Mouse (Mus musculus) NIH3T3 (cell line): ENCODE data around the gene Adgra1.

ENCODE experiments used
- DNase-seq: peaks from one replicate; pipeline ENCODE4 v3.0.0-alpha.2; 2012; ENCODE audit warnings: low read depth

The Adgra1 gene

DNA sequence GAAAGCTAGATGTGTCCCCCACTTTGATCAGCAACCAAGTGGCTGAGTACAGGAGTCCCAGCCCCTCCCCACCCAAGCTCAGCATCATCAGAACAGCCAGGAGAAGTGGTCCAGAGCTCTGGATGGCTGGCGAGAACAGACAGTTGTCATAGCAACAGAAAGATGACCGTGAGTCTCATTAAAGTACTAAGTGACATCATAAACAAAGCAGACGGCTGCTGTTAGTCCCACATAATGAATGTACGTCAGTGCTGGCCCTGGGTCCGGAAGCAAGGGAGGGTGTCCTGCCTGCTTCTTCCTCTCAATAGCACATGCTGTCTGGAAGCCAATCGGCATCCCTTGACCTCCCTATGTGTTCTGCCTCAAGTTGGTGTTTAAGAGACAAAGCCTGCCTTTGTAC lies 16.2 kb downstream of the Adgra1 start:
- DNase-seq = no peak

DNA sequence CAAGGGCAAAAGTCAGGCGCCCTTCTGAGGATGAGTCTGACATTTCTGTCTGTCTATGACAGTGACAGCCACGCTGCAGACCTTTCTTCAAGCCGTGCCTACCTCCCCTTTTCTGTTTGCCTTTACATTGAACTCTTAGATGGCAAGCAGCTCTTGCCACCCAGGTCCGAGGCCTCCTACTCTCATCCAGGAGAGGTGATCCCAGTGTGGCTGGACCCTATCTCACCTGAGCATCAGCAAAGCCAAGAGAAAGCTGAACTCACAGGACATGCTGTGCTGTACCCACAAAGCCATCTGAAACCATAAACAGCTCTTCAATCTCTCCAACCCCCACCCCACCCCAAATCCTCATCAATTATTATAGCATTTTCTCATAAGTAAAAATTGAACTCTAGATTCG lies 16.7 kb downstream of the Adgra1 start:
- DNase-seq = no peak

DNA sequence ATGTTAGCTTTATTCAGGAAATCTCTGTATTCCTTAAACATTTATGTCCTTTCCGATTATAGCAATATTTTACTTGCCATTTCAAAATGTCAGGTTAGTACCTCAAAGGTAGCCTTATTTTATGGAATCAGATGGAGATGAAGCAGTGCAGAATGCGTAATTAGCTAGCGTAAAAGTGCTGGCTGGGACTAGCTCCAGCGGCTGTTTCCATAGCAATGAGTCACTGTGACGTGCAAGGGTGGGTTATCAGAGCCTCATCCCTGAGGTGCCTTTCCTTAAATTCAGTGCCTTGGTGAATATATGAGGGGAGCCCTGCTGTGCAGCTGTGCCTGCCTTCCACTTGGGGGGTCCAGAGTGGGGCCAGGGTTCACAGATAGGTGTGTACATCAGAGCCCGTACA lies 17.1 kb downstream of the Adgra1 start:
- DNase-seq = no peak

DNA sequence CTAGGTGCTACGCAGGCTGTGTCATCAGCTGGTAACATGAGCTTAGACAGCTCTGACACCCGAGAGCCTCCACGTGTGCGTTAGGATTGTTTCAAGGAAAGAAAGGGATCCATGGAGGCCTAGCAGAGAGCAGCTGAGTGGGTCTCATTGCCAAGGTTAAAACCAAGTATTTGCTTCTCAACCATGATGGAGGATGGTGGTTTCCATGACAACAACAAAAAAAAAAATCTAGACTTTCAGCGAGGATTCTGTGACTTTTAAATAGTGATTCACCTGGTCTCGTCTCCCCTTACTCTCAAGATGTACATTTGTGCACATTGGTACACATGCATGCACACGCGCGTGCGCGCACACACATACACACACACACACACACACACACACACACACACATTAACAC lies 21.3 kb downstream of the Adgra1 start:
- DNase-seq = no peak

DNA sequence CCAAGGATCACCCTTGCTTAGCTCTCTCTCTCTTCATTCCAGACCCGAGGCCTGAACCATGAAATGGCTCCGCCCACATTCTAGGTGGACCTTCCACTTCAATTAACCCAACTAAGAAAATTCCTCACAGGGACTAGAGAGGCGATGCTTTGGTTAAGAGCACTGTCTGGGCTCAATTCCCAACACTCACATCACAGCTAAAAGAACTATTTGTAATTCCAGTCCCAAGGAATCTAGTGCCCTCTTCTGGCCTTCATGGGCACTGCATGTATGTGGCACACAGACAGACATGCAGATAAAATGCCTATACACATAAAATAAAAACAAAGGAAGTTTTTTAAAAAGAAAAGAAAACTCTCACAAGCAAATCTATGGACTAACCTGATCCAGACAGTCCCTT lies 27.4 kb downstream of the Adgra1 start:
- DNase-seq = peak; percentile 72

DNA sequence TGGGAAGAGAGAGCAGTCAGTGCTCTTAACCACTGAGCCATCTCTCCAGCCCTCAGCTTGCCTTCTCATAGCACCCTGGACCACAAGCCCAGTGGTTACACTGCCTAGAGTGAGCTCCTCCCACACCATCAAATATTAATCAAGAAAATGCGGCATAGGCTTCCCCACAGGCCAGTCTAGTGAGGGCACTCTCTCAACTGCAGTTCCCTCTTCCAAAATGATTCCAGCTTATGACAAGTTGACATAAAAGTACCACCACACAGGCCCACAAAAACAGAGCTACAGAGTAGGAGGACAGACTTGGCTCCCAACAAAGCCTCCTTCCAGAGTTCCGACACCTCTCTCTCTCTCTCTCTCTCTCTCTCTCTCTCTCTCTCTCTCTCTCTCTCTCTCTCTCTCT lies 29.1 kb downstream of the Adgra1 start:
- DNase-seq = no peak

DNA sequence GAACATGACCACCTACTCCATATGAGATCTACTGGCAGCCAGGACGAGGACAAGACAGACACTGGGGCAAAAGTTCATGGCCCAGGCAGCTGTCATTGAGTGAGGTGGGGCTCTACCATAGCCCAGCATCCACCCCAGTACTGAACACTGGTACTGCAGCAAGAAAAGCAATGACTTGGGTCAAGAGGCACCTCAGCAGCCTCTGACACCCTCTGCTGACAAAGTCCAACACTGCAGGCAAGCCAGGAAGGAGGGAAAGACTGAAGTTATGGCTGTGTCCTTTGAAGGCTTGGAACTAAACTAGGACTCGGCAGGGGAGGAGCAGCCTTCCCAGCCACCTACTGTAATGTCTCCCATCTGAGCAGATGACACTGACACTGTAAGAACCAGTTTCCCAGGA lies 30.3 kb downstream of the Adgra1 start:
- DNase-seq = no peak

DNA sequence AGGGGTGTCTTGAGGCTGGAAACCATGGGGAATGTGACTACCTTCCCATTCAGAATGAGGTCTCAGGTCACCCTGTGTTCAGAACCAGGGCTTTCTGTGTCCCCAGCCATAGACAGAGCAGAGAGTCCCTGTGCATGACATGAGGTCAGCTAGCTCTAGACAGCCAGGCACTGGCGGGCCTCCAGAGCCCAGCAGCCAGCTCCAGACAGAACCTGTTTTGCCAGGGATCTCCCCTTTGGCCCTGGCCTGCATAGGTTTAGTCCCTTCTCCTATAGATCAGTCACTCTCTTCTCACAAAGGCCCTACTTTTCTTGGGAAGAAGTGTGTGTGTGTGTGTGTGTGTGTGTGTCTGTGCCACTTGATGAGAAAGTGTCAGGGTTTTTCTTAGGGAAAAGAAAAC lies 30.9 kb downstream of the Adgra1 start:
- DNase-seq = no peak

DNA sequence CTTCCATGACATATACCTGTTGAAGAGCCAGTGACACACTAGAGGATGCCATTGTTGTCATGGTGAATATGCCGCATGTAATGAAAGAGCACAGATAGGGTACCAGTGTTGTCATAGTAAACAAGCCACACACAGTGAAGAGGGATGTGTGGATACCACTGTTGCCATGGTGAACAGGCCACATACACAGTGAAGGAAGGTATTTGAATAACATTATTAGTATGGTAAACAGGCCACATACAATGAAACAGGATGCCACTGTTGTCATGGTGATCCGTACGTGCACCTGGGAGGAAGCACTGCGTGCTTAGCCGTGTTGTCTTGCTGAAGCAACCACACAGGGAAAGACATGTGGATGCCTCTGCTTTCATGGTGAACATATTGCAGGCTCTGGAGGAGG lies 37.0 kb downstream of the Adgra1 start:
- no peak for DNase-seq

DNA sequence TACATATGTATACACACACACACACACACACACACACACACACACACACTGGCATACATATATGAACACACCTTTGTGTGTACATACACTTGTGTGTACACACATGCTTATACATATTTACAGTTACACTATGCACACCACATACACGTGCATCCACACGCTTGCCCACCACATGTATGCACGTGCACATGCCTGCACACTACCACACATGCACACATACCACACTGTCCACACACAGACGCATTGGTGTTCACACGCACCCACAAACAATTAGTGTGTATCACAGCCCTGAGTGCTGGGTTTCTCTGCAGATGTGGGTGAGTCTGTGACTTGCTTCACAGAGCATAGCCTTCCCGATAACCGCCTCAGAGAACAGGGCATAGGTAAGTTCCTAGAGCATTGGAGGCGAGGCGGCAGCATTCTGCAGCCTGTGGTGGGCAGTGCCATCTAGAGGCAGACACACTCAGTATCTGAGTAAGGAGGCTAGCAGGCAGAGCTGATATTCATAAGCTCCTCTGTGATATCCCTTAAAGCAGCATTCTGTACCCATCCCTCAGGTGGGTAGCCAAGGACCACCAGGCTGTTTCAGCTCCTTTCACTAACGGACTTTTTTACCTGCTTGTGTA lies 43.3 kb downstream of the Adgra1 start:
- peak; percentile 42 for DNase-seq

DNA sequence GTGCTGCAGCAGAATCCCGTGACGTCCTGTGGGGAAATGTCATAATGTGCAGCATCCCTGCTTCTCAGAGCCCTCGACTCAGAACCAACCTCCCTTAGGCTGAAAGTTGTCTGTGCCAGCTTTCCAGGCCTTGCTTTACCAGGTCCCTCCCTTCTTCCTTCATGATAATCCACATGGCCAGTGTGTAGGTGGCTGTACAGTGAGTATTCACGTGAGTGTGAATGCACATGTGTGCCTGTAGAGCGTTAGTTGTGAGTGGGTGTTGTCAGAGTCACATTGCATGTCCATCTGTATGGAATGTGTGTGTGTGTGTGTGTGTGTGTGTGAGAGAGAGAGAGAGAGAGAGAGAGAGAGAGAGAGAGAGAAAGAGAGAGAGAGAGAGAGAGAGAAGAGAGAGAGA lies 44.1 kb downstream of the Adgra1 start:
- DNase-seq = no peak

DNA sequence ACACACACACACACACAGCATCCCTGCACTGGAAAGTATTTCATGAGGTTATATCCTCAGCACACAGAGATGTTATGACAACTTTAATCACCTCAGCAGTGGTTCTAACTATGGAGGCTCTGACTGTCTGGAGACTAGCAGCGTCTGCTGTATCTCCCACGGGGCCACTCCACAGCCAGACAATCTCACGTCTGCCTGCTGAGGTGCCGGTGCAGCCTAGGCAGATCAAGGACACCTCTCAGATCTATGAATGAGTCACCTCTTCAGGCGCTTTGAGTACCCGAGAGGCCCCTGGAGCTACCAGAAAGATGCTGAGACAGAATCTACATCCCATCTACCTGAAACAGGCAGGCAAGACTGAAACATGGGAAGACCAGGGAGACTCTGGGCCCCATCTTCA lies 44.6 kb downstream of the Adgra1 start:
- no peak for DNase-seq

DNA sequence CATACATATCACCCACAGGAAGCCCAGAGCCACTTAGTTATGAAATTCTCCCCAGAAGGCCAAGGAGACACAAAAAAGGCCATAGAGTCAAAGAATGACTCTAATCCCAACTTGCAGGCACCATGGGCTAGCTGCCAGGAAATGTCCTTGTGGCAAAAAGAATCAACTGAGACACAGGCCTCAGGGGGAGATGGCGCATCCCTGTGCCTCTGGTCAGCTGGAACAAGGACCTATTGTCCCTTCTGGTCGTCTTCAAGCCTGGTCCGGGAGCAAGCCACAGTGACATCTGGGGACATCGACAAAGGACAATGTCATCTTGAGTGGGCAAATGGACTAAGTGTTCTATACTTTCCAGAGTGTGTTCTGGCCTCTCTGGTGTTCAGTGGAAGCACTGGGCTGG lies 49.6 kb downstream of the Adgra1 start:
- no peak for DNase-seq

DNA sequence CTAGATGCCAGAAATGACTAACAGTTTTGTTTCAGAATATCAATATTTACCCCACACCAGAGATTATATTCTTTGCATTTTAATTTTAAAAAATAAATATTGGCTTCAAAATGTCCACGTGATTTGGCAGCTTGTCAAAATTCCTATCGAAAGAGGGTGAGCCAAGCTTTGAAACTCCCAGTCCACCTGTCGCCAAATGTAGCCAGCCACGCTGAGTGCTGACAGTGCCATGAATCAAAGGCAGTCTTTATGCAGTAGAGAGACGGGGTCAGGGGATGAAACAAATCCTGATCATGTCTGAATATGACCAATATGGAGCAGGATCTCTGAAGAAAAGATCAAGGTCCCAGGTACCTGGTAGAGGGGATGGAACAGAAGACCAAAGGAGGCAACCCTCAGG lies 57.8 kb downstream of the Adgra1 start:
- no peak for DNase-seq

DNA sequence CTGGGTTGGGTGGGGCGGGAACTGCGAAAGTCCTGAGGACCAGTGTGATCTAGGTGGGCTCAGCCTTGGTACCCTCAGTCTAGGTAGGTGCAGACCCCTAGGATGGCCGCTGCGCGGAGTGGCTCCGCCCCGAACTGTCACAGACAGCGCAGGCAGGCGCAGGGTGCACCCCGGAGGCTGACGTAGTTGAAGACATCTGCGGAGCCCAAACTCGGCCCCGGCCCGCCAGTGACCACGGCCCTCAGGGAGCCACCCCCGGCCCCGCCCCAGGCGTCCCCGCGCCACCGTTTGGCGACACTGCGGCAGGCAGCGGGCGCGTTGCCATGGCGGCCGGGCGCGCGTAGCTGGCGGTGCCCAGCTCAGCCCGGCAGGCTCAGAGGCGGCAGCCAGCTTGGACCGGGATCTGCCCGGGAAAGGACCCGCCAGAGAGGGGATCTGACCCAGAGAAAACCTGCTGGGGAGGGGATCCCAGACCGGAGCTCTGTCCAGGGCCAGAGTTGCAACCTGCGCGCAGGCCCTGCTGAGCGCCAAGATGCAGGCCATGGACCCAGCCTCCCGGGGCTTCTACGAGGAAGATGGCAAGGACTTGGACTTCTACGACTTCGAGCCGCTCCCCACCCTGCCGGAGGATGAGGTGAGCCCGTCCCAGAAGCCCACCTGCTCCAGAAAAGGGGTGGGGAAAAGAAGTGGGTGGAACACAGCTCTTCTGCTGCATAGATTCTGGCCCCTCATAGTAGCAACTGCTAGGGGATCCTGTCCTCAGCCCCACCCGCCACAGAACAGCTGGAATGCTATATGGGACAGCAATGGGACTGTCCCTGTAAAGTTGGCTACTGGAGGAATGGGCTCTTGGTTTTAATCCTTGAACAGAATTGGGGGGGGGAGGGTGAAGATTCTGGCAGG lies 60.9 kb downstream of the Adgra1 start, which contains the start of gene Kndc1:
Kndc1 (plus strand) TSS at position 42 of the 903 bp plus-strand sequence.
- no peak for DNase-seq

DNA sequence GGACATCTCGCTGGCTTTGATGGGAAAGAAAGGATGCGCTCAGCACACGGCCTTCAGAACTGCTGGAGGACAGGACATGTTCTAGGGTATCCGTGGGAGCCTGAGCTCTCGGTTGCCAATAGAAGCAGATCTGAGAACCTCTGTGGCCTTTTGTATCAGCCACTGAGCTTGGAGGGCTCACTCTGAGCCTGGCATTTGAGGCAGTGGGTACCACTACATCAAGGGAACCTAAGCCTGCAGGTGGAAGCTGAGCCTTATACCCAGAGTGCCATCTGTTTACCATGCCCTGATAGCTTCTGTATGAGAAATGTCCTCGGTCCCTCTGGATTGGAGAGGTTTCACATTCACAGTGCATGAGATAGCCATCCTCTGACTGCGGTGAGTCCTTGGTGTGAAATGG lies 62.3 kb downstream of the Adgra1 start:
- no peak for DNase-seq

DNA sequence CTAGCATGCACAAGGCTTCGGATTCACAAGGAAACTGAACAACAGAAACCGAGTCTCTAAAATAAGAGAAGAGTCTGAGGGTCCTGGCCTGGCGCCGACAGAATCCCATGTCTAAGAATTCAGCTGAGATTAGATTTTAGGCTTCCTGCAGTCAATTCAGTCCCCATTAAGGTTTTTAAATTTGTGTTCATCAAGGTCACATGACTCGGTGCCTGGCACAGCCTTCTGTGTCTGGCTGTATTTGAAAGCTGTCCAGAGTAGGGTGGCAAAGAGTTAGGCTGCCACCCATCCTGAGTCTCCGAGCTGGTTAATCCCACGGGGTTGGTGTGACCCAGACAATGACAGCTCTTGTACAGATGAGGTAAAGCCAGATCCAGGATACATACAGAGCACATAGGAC lies 62.8 kb downstream of the Adgra1 start:
- DNase-seq = no peak

DNA sequence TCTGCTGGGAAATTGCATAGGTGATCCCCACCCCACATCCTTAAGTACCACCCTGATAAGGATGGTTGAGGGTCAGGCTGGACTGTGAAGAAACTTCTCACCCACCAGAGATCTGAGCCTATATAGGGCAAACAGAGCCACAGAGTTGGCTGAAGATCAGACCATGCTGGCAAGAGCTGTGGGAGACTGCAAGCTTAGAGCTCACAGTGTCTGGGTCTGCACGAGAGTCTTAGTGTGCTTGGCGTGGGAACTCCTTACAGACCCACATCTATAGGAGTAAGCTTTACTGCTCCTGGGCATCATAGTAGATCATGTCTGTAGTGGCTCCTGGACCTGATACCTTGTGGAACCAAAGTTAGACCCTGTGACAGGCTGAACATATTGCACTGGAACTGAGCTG lies 64.6 kb downstream of the Adgra1 start:
- DNase-seq = no peak

DNA sequence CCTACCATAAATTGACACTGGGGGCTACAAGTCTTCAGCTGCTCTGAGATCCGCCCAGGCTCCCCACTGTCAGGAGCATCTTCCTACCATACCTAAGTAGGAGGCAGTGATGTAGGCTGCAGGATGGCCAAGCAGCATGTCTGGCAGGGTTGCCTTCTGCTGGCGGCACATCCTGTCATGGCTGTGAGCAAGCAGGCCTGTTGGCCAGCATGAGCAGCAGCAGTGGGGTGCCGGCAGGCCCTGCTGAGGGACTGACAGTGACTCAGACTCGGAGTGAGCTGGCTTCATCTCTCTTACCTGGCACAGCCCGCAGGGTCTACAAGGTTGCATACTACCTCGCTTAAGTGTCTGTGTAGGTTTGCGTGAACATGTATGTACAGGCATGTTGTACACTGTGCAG lies 65.5 kb downstream of the Adgra1 start:
- no peak for DNase-seq

DNA sequence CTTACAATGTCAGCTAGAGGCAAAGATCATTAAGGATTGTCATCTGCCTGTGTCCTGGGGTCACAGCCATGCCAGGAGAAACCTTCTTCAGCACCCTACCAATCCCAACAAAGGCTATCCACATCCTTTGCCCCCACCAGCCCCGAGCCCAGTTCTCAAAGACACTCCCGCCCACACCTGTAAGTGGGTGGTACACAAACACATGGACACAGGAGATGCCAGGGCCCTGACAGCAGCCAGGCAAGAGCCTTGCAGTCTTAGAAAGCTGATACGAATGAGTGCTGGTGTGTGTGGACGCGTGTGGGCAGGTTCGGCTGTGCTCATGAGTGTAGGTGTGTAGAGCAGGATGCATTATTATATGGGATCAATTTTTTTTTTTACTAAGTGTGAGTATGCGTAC lies 66.5 kb downstream of the Adgra1 start:
- DNase-seq = no peak

DNA sequence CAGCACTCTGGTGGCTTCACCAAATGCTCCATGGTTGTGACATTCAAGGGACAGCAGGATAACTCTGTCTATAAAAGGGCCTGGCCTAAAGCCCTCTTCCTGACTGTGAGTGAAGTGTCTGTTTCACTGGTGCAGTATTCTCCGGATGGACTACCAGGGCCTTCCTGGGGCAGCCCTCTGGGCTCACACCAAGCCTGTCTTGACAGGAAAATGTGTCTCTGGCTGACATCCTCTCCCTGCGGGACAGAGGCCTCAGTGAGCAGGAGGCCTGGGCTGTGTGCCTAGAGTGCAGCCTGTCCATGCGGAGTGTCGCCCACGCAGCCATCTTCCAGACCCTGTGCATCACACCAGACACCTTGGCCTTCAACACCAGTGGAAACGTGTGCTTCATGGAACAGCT lies 66.9 kb downstream of the Adgra1 start:
- DNase-seq = no peak

DNA sequence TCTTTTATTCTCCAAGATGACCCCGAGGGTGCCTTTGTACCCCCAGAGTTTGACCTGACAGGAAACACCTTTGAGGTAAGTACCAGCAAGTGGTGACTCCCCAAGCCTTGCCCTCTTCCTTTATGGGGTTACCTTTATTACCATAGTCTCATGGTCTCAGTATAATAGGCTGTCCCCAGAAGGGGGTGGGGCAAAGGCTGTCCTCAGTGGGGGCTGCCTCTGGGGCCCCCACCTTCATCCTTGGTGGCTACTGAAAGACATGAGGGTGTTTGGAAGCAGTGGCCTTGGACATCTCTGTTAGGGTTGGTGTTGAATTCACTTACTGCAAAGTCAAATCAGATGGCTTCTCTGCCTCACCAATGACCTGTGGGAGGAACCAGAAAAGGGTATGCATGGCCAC lies 68.0 kb downstream of the Adgra1 start:
- DNase-seq = no peak

DNA sequence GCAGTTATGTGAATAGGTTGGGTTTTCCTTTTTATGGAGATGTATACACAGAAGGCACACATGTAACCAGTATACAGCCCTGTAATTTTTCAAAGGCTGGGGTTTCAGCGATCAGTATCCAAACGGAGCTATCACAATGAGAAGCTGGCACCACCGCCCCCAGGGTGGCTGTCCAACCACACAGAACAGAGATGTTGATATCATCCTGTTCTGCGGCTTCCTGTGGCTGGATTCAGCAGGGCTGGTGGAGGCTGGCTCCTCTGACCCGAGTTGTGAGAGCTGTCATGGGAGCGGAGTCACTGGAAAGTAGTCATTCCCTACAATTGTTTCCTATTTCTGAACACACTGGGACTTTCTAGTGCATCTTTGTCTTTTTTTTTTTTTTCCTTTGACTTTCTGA lies 71.3 kb downstream of the Adgra1 start:
- DNase-seq = no peak

DNA sequence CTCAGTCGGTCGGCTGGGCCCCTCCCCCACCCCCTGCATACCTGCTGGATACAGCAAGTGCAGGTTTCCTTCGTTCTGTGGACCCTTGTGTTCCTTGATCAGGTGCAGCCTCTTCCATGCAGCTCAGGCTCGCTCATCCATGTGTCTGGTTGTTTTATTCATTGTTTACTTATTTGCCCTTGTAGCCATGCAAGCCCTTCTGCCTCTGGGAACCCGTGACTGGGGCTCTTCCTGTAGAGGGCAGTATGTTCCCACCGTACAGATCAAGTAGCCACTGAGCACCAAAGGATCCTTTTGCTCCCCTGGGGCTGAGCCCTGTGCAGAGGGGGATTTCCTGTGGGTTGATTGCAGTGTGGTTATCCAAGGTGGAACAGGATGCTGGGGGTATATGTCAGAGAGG lies 71.7 kb downstream of the Adgra1 start:
- DNase-seq = peak; percentile 55
